Mouse (Mus musculus): ENCODE measurements at regions not wholly inside any gene's neighbourhood (a gene's known extent, or its start where the extent isn't known, plus 50 kb on each side); places are given as distances from the start of the nearest gene placed in this dataset.

DNA sequence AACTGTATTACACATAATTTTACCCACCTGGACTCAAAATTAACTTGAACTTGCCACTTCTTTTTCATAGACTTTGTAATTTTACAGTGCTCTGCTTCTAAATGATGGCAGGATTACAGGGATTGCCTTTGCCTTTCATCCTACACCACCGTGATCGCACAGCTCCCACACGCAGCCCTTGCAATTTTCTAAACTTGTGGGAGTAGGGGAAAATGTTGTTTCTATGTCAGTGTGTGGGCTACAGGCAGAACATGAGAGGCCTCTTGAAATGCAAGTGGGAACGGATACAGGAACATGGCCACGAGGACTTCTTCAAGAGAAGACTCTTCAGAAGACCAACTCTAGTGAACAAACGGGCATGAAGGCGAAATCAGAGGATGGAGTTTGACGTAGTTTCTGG is 254.0 kb upstream of the Emcn start:
- no peak for ATAC-seq (replicated peaks; ENCODE audit: low FRiP score, low TSS enrichment, poor library complexity, severe bottlenecking)

DNA sequence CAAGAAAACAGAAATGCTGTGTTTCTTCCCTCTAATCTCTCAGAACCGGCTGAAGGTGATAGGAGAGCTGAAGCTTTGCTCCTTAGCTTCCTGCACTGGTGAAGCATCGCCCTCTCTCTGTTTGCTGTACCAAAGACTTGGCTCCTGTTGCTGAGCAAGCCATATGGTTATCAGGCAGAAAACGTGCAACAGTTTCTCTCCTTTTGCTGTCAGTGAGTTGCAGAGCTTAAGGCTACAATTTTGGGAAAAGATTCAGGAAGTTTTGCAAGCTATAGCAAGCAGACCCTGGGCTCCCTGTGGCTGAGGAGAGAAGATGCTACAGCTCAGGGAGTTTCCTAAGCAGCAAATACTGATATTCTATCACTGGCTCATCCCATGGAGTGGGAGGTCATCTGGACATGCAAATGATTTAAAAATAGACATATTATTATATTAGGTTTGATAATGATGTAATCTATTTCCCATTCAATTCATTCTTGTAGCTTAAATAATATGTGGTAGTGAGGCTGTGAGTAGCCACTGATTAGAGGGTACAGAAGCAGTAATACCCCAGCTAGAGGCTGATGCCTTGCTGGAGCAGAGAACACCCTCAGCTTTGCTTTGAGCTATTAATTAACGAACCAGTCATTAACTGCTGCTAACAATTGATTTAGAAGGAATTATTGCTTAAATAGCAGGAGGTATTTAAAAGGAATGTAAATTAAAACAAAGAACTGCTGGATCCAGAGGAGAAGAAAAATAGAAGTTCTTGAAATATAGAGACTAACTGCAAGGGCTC is 240.1 kb upstream of the Emcn start:
- no peak for ATAC-seq (replicated peaks; ENCODE audit: low FRiP score, low TSS enrichment, poor library complexity, severe bottlenecking)

DNA sequence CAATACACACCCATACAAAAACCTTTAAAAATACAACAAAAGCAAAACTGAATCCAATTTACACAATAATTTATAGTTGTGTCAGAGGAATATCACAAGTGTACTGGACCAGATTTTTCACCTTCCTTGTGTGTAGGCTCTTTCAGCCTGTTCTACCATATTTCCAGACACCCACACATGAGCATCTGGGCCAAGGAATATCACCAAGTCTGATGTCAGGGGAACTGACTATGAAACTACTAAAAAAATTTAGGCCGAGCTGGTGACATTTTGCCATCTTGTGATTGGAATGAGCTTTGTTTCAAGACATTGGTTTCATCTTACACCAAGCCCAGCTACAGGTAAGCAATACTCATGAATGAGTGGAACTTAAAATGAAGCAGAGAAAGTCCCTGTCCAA is 234.9 kb upstream of the Emcn start:
- no peak for ATAC-seq (replicated peaks; ENCODE audit: low FRiP score, low TSS enrichment, poor library complexity, severe bottlenecking)

DNA sequence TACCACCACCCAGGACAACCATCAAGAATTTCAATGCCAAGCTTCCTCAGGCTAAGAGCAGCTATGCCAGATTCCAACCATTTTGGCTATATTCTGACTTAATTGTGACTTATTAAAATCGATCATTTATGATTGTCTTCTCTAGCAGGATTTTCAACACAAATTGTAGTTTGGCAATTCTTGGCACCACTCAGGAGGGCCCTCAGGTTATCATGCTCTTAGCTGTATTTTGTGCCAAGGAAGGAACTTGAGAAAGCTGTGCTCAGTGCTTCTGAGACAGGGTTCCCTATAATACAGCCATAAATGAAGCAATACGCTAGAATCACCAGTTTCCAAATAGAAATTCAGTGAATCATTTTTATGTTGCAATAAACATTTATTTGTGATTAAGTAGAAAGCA is 232.7 kb upstream of the Emcn start:
- ATAC-seq (replicated peaks; ENCODE audit: low FRiP score, low TSS enrichment, poor library complexity, severe bottlenecking), result no peak

DNA sequence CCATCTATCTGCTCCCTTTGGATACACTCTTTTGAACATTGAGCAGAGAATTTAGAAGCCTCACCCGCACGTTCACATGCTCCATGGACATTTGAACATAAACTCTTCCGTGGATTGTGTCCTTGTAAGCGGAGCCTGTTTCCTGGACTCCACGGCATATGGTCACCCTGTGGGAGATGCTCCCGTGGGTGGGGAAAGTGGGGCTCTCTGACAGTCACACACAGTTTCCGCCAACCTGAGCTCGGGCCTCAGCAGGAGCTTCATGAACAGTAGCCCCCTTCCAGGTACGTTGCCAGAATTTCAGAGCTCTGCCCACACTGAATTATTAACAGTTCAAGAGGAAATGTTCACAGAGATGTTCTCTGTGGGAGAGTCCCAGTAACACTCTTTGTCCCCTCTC is 231.1 kb upstream of the Emcn start:
- no peak for ATAC-seq (replicated peaks; ENCODE audit: low FRiP score, low TSS enrichment, poor library complexity, severe bottlenecking)

DNA sequence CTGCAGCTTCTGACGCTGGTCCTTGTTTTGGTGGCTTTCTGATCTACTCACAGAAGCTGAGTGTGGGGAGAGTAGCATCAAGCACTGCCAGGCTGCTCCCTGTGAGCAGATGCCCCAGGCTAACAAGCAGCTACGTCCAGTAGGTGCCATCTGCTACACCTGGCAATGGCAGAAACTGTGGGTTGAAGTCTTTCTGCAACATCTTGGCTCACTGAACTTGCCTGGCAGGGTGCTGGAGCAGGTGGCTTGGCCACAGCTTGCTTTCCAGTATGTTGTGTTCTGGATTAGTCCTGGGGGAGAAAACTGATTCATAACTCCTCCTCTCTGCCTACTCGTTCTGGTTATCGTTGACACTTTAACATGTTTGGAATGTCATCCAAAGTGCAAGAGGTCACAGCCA is 230.4 kb upstream of the Emcn start:
- ATAC-seq (replicated peaks; ENCODE audit: low FRiP score, low TSS enrichment, poor library complexity, severe bottlenecking), result no peak

DNA sequence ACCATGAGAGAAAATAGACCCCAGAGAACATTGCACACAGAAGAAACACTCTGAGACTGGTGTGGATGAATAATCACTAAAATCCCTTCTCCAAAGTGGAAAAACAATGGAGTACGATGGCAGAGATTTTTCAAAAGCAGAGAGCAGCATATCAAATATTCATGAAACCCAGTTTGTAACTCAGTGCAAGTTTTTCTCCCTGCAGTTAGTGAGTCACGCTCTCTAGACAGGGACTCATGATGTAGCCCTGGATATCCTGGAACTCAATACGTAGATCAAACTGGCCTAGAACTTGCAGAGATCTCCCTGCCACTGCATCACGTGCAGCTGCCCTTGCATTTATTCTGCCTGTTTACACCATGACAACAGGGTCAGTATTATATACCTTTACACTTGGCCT is 210.9 kb upstream of the Emcn start:
- ATAC-seq (replicated peaks; ENCODE audit: low FRiP score, low TSS enrichment, poor library complexity, severe bottlenecking), result no peak

DNA sequence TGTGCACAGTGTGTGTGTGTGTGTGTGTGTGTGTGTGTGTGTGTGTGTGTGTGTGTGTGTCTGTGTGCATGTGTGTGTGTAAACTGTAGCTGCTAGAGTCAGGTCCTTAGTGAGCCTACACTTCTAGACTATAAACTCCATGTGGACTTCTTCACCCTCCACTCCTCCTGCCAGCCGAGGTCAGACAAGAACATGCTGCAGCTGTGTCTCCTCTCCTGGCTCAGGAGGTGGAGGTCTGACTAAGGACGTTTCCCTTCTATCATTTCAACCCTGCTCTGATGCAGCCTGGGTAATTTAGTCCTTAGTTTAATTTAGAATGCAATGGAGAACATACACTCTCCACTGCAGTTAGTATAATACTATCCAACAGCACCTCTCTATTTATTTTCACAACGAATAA is 198.8 kb upstream of the Emcn start:
- ATAC-seq (replicated peaks; ENCODE audit: low FRiP score, low TSS enrichment, poor library complexity, severe bottlenecking), result no peak

DNA sequence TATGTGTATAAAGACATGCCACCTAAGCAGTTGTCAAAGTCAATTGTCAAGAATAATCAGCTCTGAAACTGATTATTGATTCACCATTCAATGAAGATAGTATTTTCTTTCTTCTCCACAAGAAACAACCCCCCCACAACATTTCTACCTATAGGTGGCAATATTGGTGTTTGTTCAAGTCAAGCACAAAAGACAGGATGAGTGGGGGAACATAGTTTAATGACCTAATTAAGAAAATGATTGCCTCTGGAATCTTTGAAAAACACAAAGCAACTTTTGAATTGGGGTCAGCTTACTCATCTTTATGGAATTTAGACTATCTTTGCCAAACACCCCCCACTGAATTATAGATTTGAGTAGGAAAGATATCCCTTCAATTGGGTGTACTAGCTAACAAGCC is 194.8 kb upstream of the Emcn start:
- ATAC-seq (replicated peaks; ENCODE audit: low FRiP score, low TSS enrichment, poor library complexity, severe bottlenecking), result no peak

DNA sequence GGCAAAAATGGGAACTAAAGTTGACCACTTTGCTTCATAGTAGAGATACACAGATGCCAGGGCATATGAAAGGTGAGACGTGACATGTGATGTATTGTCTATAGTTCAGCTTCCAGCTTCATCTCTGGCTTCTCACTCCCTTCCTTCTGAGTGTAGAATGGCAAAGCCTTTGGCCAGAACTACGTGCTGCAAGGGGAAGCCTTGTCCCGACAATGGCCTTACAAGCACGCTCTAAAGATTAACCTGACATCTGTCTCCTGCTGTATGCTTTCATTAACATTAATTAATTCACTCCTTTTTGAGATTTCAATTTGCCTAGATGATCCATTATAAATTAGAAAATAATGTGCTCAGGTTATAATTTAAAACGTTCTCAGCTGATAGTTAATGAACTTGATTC is 193.5 kb upstream of the Emcn start:
- ATAC-seq (replicated peaks; ENCODE audit: low FRiP score, low TSS enrichment, poor library complexity, severe bottlenecking), result no peak

DNA sequence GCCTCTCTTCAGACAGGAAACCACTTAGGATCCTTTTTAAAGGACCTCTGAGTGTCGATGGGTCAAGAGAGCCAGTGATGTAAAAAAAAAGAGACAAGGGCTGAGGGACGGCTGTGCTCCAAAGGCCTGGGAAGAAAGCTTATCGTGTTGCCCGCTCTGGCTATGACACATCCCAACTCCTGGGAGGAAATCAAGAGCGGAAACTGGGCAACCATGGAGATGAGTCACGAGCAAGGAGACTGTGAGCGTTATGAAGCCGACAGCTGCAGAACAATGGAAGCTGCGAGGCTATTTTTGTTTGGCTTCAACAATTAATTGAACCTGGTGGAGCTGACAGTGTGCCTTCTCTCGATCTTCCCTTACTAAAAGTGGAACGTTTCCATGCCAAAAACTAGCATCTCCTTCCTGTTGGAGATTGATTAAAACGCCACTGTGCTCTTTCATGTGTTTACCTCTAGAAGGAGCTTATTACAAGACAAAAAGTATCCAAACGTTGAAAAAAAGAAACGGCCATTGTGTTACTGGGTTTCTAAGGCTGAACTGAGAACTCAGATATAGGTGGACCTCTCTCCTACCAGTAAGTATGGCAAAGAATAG is 190.4 kb upstream of the Emcn start:
- no peak for ATAC-seq (replicated peaks; ENCODE audit: low FRiP score, low TSS enrichment, poor library complexity, severe bottlenecking)

DNA sequence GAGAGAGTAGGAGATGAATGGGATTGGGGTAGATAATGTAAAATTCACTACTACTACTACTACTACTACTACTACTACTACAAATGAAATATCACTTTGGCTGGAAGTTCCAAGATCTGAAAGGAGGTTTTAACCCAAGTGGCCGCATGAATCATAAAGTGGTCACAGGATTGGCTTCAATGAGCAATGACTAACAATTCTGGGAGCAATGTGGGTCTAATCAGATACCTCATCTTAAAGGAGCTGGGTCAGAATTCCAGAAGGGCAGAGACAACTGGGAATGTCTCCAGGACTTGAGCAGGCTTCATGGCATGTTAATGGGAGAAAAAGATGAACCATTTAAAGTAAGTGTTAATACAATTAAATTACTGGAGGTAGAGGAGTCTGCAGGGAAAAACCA is 189.4 kb upstream of the Emcn start:
- no peak for ATAC-seq (replicated peaks; ENCODE audit: low FRiP score, low TSS enrichment, poor library complexity, severe bottlenecking)

DNA sequence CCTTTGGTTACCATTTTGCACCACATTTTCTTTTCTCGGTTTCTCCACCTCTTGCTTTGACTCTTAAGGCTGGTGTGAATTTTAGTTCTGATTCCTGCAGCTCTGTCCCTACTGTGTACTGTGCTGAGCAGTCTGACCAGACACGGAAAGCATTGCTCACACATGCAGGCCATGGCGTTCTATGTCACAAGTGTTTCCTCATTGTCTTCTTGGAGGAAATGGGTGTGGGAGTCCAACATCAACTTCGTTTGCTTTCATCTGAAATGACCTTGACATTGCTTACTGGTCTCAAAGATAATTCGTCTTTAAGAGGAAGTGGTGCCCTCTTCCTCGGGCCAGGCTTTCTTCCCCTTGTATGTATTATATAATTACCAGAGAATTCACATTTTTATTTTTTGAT is 187.6 kb upstream of the Emcn start:
- ATAC-seq (replicated peaks; ENCODE audit: low FRiP score, low TSS enrichment, poor library complexity, severe bottlenecking), result no peak

DNA sequence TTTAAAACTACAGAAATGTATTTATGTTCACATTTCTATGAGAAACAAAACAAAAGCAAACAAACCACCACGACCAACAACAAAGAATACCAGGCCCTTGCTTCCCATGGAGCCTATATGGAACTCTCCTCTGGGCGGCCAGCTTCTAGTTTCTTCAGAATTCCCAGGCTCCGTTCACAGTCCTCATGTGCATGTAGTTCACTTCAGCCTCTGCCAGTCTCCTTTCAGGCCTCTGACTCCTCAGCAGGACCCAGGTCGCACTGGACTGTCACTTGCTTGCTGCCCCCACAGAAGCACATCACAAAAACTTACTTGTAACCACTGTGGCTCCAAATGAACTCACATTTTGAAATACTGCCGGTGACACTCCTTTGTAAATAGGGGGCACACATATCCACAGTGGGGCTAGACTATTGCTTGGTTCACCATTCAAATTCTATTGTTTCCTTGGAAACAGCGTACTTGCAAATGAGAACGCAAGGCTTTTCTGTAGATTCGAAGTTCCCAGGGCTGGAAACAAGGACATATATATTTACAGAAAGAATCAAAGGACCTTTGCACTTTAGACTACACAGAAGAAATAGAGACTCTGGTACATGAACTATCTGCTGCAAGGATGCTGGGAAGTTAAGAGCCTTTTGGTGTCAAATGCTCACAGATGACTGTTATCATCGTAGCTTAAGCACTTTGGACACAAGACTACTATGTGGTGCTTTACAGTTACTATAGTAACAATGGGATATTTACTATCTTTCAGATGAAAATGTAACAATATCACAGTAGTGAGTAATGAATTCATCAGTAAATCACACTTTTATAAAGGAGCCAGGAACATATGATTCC is 186.4 kb upstream of the Emcn start:
- no peak for ATAC-seq (replicated peaks; ENCODE audit: low FRiP score, low TSS enrichment, poor library complexity, severe bottlenecking)

DNA sequence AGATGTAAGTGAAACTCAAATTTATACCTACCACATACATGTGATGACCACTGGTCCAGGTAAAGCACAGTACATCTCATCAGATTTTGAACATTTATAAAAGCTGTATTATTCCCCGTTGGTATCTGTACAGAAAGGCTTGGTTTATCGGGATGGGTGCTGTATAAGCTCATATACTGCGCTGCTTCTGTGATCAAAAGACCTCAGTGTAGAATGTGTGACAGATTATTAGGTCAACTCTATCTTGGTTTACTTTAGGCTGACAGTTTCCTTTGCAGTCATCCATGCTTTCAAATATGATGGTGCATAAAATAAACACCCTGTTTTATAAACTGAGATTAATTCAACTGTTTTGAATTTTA is 185.8 kb upstream of the Emcn start:
- ATAC-seq (replicated peaks; ENCODE audit: low FRiP score, low TSS enrichment, poor library complexity, severe bottlenecking), result no peak

DNA sequence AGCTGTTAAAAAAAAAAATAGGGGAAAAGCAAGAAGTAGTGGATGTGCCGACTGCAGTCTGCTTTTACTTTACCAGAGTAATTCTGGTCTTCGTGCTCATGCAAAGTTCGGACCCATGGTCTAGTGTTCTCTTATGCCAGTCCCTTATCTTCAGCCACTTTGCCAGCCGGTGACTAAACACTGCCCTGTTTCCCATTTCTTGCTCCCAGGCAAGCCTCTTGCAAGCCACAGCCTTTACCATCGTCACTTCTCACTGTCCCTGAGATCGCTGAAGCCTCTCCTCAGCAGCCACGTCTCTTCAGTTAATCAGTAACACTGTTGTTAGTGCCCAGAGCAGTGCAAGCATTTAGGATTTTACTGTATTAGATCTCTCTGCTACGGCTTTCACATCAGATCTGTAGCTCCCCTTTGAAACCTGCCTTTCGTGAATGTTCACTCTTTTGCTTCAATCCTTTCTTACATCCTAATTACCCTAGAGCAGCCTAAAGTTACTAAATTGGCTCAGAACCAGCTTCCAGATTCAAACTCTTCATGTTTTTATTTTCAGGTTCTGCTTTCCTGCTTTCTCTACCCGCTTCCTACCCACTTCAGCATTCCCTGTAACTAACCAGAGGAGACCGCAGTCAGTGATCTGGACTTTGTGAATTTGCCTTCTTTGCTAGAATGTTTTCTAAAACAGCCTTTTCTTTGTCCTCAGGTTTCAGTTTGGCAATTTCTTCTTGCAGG is 184.5 kb upstream of the Emcn start:
- ATAC-seq (replicated peaks; ENCODE audit: low FRiP score, low TSS enrichment, poor library complexity, severe bottlenecking), result no peak

DNA sequence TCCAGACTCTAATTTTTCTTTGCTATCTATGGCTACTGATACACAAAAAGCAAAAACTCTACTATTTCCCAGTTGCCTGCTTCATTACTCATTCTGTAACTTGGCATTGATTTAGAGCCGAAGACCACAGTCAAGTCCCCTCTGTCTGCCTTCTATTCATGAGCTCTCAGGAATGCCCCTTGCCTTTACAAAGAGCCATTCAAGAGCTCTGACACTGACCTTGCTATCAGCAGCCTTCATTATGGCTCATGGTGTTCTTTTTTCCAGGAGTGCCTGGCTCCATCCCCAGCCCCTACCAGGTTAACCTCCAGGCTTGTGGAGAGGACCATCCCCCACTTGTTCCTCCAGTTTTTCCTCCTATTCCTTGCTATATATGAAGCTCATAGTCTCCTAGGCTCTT is 151.8 kb upstream of the Emcn start:
- no peak for ATAC-seq (replicated peaks; ENCODE audit: low FRiP score, low TSS enrichment, poor library complexity, severe bottlenecking)

DNA sequence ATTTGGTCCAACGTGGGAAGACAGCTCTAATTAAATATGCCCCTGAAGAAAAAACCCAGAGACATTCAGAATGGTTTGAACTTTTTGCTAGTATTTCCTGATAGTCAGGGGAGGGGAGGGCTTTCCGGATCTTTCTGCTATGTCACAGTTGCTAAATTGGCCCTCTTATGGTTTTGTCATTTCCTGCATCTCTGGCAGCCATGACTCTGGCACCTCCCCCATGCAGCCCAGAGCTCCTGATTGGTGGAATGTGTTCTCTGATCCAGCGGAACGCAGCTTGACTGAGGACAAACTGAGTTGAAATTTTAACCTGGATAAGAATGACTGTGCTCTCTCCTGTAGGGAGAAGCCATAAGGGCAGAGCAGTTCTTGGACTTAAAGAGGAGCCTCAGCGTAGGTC is 150.4 kb upstream of the Emcn start:
- no peak for ATAC-seq (replicated peaks; ENCODE audit: low FRiP score, low TSS enrichment, poor library complexity, severe bottlenecking)

DNA sequence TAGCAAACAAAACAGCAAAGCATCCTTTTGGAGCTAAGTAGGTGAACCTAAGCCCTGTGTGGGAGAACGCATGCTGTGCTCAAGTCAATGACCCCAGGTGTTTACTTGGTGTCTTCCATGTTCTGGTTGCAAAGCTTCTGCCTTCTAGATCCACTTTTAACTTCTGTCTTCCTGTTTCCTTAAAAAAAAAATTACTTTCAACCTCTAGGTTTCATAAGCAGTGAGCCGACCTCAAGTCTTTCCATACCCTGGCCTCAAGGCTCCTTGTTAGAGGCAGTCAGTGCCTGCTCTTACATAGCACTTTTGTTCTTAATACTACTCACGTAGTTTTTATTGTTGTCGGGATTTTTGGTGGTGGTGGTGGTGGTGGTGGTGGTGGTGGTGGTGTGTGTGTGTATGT is 149.9 kb upstream of the Emcn start:
- no peak for ATAC-seq (replicated peaks; ENCODE audit: low FRiP score, low TSS enrichment, poor library complexity, severe bottlenecking)

DNA sequence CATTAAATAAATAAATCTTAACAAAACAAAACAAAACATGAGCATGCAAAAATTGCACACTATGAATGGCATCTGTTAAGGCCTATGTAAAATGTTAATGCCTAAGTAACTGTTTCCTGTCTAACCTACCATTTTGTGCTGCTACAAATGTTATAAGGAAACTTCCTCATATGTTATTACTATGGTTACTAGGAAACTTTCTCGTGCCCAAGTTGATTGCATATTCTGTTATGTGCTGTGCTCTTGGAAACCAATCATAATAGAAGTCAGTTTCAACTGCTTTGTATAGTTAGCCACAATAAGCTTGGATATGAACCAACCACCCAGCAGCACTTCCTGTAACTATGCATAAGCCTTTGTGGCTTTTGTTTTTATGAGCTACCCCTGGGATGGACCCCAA is 147.0 kb upstream of the Emcn start:
- no peak for ATAC-seq (replicated peaks; ENCODE audit: low FRiP score, low TSS enrichment, poor library complexity, severe bottlenecking)
